Mouse (Mus musculus): Measurements from ENCODE around the gene Sphk2. TPM values are rescaled to one million over a fixed set of nuclear protein-coding genes. Genes with fewer than 3 reads are reported as not detected.

The Sphk2 gene
- 10 to 100 TPM; 52.8 to 54.1 TPM for total RNA-seq (2023)

DNA sequence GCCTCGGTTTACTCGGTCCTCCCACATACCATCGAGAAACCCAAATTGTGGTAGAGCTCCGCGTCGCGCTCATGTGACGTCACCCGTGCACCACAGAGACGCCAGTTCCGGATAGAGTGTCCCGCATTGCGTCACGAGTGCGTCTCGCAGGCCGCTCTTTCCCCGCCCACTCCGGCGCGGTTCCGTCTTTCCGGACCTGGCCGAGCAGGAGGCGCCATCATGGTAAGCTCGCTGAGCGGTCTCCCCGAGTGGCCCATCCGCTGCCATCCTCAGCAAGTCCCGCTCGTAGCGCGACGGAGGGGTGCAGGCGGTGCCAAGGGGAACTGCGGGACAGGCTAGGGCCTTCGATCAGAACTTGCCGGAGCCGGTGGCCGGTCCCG lies at the start of gene Sphk2:
Sphk2 (minus strand) TSS at position 85 of the 380 bp plus-strand sequence.

GRCm38 (mm10) chr7:45725713-45726112 lies 7.9 kb upstream of the Sphk2 start, which contains the start of gene Spaca4:
TSS of gene Spaca4 (minus strand) at chr7:45725813.

GRCm38 (mm10) chr7:45720413-45721233 lies 2.8 kb upstream of the Sphk2 start, which contains the start of gene Fam83e:
TSS of gene Fam83e (plus strand) at chr7:45721212.

DNA sequence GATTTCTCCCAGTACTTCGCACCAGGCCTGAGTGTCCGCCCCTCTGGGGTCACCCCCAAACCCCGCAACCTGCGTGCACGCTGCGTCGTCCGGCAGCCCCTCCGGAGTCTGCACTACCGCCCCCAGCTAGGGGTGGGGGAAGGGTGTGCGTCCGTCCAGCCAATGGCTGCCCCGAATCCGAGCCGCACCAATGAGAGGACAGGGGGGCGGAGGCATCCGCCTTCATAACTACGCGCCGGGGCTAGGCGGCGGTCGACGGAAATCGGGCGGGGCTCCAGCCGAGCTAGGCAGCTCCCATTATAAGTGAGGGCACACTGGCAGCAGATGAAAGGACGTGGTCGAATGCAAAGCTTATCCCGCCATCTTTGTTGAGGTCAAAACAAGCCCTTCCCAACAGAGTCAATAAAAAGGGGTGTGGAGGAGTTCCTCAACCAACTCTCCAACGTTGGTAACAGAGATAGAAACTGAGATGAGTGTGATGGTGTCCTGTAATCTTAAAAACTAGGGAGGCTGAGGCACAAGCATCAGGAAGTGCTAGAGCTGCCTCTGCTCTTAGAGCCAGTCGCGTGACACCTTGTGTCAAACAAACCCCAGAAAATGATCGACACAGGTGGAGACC lies 2.6 kb downstream of the Sphk2 start, which contains the start of gene Rpl18:
Rpl18 (plus strand) TSS at position 368 of the 619 bp plus-strand sequence.

DNA sequence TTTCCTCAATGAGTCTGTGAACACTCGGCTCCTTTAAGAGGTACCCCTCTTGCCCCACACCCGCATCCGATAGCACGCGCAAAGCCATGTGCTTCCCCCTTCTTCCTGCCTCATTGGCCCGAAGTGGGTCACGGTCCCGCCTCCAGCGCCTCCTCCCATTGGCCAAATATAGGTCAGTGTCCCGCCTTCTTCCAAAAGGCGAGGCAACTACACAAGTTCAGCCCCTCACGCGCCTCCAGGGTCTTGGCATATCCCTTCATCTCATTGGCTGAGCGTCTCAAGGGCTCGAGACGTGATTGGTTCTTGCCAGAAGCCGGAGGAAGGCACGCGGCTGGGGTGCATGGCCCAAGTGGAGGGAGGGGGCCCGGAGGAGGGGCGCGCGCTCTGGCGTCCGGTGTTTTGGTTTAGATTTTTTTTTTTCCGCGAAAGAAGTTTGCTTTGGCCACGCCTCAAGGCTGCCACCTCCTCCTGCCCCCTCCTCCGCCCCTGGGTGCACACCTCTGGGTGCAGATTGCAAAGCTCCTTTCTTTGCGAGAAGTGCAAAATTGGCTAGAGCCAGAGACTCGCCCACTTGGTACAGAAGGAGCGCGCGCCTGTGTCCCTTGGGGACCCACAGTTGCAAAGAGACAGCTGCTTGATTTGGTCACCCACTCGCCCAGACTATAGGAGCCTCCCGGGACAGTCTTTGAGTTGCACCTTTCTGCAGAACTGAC lies 12.9 kb downstream of the Sphk2 start, which contains the start of gene Dbp:
Dbp (plus strand) TSS at position 359 of the 713 bp plus-strand sequence.

DNA sequence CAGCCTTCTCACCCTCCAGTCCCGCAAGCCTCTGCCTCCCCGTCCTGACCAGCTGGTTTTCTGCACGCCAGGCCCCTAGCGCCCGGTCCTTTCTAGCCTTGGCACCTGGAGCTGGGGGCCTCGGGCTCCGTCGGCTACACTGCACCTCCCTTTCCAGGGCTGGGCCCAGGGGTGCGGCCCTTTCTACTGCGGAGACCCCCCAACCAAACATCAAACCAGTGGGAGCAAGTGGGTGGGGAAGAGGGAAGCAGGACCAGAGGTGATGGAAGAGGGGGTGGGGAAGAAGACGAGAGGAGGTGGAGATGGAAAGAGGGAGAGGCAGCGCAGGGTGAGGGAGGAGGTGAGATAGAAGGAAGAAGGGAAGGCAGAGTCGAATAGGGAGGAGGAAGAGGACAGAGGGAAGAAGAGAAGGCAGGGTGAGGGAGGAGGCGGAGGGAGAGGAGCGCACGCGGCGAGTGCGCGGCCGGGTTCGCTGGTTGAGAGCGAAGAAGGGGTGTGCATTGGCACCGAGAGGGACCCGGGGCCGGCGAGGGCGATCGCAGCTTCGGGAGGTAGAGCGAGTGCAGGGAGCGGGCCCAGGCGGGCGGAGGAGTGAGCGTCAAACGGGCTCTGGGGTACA lies 18.2 kb downstream of the Sphk2 start, which contains the start of gene Car11:
Car11 (plus strand) TSS at position 321 of the 619 bp plus-strand sequence.

GRCm38 (mm10) chr7:45693921-45694591 lies 23.7 kb downstream of the Sphk2 start, which contains the start of gene Sec1:
TSS of gene Sec1 (minus strand) at chr7:45694402.

GRCm38 (mm10) chr7:45683396-45684050 lies 34.3 kb downstream of the Sphk2 start, which contains the start of gene Ntn5:
TSS of gene Ntn5 (plus strand) at chr7:45684022.

DNA sequence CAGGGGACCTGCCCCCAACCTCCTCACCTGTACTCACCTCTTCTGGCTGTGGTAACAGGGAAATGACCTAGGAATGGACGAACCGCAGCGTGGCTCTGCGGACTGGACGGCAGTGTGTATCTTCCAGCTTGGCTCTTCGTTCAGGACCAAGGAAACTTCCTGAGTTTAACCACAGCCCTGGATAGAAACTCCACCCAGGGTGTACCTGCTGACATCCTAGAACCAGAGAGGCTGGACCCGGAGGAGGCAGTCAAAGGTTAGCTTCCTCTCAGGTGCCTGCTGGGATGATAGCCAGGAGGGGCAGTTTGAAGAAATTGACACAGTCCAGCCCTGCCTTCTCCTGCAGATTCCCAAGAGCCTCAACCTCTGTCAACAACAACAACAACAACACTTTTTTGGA lies 51.6 kb downstream of the Sphk2 start, which contains the start of gene Fut2:
Fut2 (minus strand) TSS at position 234 of the 400 bp plus-strand sequence.

Other genes with a start within 250 kb of the Sphk2 start
- gene Tulp2, start 236.1 kb downstream of the Sphk2 start, total RNA-seq (2023) = not detected
- gene Gm45808, start 231.2 kb downstream of the Sphk2 start, total RNA-seq (2023) = 1 to 10 TPM in 1 of 2 experiments, under 1 TPM in 1; 0.80 to 1.9 TPM
- 1 to 10 TPM; 6.0 to 7.5 TPM for gene Dhdh, start 229.2 kb downstream of the Sphk2 start, total RNA-seq (2023)
- 100 to 1,000 TPM; 103 to 126 TPM for gene Nucb1, start 207.6 kb downstream of the Sphk2 start, total RNA-seq (2023)
- 100 to 1,000 TPM; 173 to 218 TPM for gene Ppp1r15a, start 191.7 kb downstream of the Sphk2 start, total RNA-seq (2023)
- not detected for gene Plekha4, start 191.7 kb downstream of the Sphk2 start, total RNA-seq (2023)
- not detected for gene Hsd17b14, start 163.1 kb downstream of the Sphk2 start, total RNA-seq (2023)
- 10 to 100 TPM; 32.2 to 35.8 TPM for gene Bcat2, start 147.8 kb downstream of the Sphk2 start, total RNA-seq (2023)
- gene Fgf21, start 102.5 kb downstream of the Sphk2 start, total RNA-seq (2023) = not detected
- gene Fut1, start 100.7 kb downstream of the Sphk2 start, total RNA-seq (2023) = 1 to 10 TPM in 1 of 2 experiments, not detected in 1; 1.2 TPM
- gene Izumo1, start 96.2 kb downstream of the Sphk2 start, total RNA-seq (2023) = under 1 TPM in 1 of 2 experiments, not detected in 1; 0.47 TPM
- gene Rasip1, start 90.5 kb downstream of the Sphk2 start, total RNA-seq (2023) = 1 to 10 TPM; 2.6 to 2.7 TPM
- under 1 TPM; 0.07 to 0.11 TPM for gene Mamstr, start 78.0 kb downstream of the Sphk2 start, total RNA-seq (2023)
- gene Fut2, start 51.6 kb downstream of the Sphk2 start, total RNA-seq (2023) = not detected
- not detected for gene Ntn5, start 34.0 kb downstream of the Sphk2 start, total RNA-seq (2023)
- under 1 TPM in 1 of 2 experiments, not detected in 1; 0.18 TPM for gene Sec1, start 23.6 kb downstream of the Sphk2 start, total RNA-seq (2023)
- not detected for gene Car11, start 18.2 kb downstream of the Sphk2 start, total RNA-seq (2023)
- gene Dbp, start 12.9 kb downstream of the Sphk2 start, total RNA-seq (2023) = 1 to 10 TPM; 7.5 to 9.2 TPM
- 100 to 1,000 TPM; 750 to 815 TPM for gene Rpl18, start 2.5 kb downstream of the Sphk2 start, total RNA-seq (2023)
- under 1 TPM; 0.13 to 0.36 TPM for gene Fam83e, start 3.2 kb upstream of the Sphk2 start, total RNA-seq (2023)
- not detected for gene Spaca4, start 7.8 kb upstream of the Sphk2 start, total RNA-seq (2023)
- gene Lmtk3, start 65.7 kb upstream of the Sphk2 start, total RNA-seq (2023) = under 1 TPM in 1 of 2 experiments, not detected in 1; 0.22 TPM
- gene Sult2b1, start 66.7 kb upstream of the Sphk2 start, total RNA-seq (2023) = not detected
- 10 to 100 TPM; 90.5 to 95.6 TPM for gene Cyth2, start 96.6 kb upstream of the Sphk2 start, total RNA-seq (2023)
- gene Kcnj14, start 106.8 kb upstream of the Sphk2 start, total RNA-seq (2023) = under 1 TPM; 0.22 to 0.40 TPM
- 1 to 10 TPM; 6.7 to 7.6 TPM for gene Grwd1, start 112.9 kb upstream of the Sphk2 start, total RNA-seq (2023)
- gene Kdelr1, start 154.8 kb upstream of the Sphk2 start, total RNA-seq (2023) = 10 to 100 TPM; 68.9 to 69.8 TPM
- under 1 TPM; 0.13 to 0.29 TPM for gene Grin2d, start 160.4 kb upstream of the Sphk2 start, total RNA-seq (2023)
- gene Syngr4, start 178.7 kb upstream of the Sphk2 start, total RNA-seq (2023) = not detected
- gene Tmem143, start 178.9 kb upstream of the Sphk2 start, total RNA-seq (2023) = 1 to 10 TPM; 4.9 to 7.9 TPM
- gene Emp3, start 203.4 kb upstream of the Sphk2 start, total RNA-seq (2023) = 100 to 1,000 TPM; 378 to 437 TPM
- gene Ccdc114, start 206.1 kb upstream of the Sphk2 start, total RNA-seq (2023) = 1 to 10 TPM; 5.2 to 6.6 TPM